Mouse (Mus musculus) olfactory bulb, adult 2 months (tissue): Measurements from ENCODE around the gene Zfp760.

Experiments used
- CTCF ChIP-seq: fragments of 200-500 bp; IDR thresholded peaks from 2 replicates; pipeline ENCODE4 v1.5.1; 2012; ENCODE audit warnings: low read depth, mild to moderate bottlenecking, low read length, moderate library complexity; ENCODE audit not compliant: insufficient read depth
- POLR2A ChIP-seq: fragments of 200-500 bp; IDR thresholded peaks from 2 replicates; pipeline ENCODE4 v1.6.1; 2012; ENCODE audit warnings: mild to moderate bottlenecking, low read depth, low read length, moderate library complexity; ENCODE audit not compliant: insufficient read depth

DNA sequence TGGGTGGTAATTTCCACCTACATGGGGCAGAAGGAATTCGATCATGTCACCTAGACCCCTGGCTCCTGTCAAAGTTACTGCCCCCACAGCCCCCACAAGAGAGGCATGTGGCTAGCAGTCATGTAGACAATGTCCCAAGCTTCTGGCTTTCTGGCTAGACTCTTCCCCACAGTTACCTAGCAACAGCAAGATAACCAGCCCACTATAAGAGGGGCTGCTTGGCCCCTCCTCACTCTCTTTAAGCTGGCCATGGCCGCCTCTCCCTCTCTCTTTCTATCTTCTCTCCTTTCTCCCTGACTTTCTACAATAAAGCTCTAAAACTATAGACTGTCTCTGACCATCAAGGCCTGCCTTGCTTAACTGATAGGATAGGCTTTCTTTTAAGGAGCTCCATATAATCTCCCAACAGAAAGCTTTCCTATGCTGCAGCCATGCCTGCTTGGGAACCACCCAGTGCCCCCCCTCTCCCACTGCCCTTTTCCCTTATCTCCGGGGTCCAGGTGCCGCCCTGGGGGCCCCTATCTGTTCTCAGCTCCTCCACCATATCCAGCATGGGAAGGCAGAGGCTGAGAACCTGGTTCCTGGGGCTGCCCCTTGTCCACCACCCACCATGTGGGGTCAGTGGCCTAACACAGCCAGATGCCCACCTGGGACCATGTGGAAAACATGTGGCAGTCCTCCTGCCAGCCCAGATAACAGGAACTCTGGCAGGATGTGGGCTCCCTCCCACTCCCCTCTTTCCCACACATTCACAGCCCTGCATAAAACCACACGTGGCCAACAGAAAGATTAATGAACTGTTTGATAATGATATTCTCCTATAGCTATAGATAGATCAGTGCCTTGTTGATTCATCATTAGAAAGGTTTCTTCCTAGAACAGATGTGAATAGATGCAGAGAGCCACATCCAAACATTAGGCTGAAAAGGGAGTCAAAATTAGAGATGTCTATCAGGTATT lies 5.0 kb upstream of the Zfp760 start:
- no peak for TF ChIP-seq POLR2A
- no peak for TF ChIP-seq CTCF
